Mouse (Mus musculus) duodenum, adult 2 months (tissue): Measurements from ENCODE around the gene Defb11. TPM values are rescaled to one million over a fixed set of nuclear protein-coding genes. Genes with fewer than 3 reads are reported as not detected.

Experiments used
- polyA plus RNA-seq: library from polyadenylated mRNA; depleted of rRNA; stranded (reverse); fragments of >200 nt; gene quantifications from 2 replicates; pipeline ENCODE4 v1.2.3, GENCODE M21; 2012; ENCODE audit warnings: low replicate concordance; rRNA removed

The Defb11 gene
- polyA plus RNA-seq: not detected in 2 replicates

GRCm38 (mm10) chr8:21906290-21906689 is at the start of gene Defb11:
Gene Defb11 (minus strand): TSS chr8:21906412.

GRCm38 (mm10) chr8:21946462-21946861 is 40.2 kb upstream of the Defb11 start, which contains the start of gene Defb13:
Gene Defb13 (plus strand): TSS chr8:21946762.

GRCm38 (mm10) chr8:21938052-21938451 is 31.8 kb upstream of the Defb11 start, which contains the start of gene Defb35:
Gene Defb35 (plus strand): TSS chr8:21938352.

GRCm38 (mm10) chr8:21932610-21933009 is 26.4 kb upstream of the Defb11 start, which contains the start of gene Defb15:
Gene Defb15 (minus strand): TSS chr8:21932710.

GRCm38 (mm10) chr8:21885321-21885720 is 20.9 kb downstream of the Defb11 start, which contains the start of gene Defb9:
Gene Defb9 (minus strand): TSS chr8:21885421.

GRCm38 (mm10) chr8:21858586-21858985 is 47.6 kb downstream of the Defb11 start, which contains the start of gene Defb10:
Gene Defb10 (plus strand): TSS chr8:21858901.

Other genes with a start within 250 kb of the Defb11 start
- gene Defa34, start 240.6 kb downstream of the Defb11 start, polyA plus RNA-seq: not detected in 2 replicates
- 130 and 525 TPM in 2 replicates for gene AY761184, start 202.8 kb downstream of the Defb11 start, polyA plus RNA-seq
- gene Defa24, start 171.9 kb downstream of the Defb11 start, polyA plus RNA-seq: 1,037 and 1,891 TPM in 2 replicates
- not detected in 2 replicates for gene Defb50, start 82.9 kb downstream of the Defb11 start, polyA plus RNA-seq
- gene Defb2, start 66.5 kb downstream of the Defb11 start, polyA plus RNA-seq: not detected in 2 replicates
- gene Defb10, start 47.5 kb downstream of the Defb11 start, polyA plus RNA-seq: not detected in 2 replicates
- not detected in 2 replicates for gene Defb9, start 21.0 kb downstream of the Defb11 start, polyA plus RNA-seq
- not detected in 2 replicates for gene Defb15, start 26.3 kb upstream of the Defb11 start, polyA plus RNA-seq
- not detected in 2 replicates for gene Defb35, start 31.9 kb upstream of the Defb11 start, polyA plus RNA-seq
- not detected in 2 replicates for gene Defb13, start 40.4 kb upstream of the Defb11 start, polyA plus RNA-seq
- not detected in 2 replicates for gene Fam90a1a, start 52.3 kb upstream of the Defb11 start, polyA plus RNA-seq
- not detected in 2 replicates for gene Ccdc70, start 63.4 kb upstream of the Defb11 start, polyA plus RNA-seq
- 4.4 and 9.0 TPM in 2 replicates for gene Atp7b, start 153.9 kb upstream of the Defb11 start, polyA plus RNA-seq
- 0.56 and 0.95 TPM in 2 replicates for gene Alg11, start 154.3 kb upstream of the Defb11 start, polyA plus RNA-seq
- gene Nek5, start 218.6 kb upstream of the Defb11 start, polyA plus RNA-seq: 0.05 and 0.22 TPM in 2 replicates